In genomic region chr6:13839345-13840054, GRCm38 (mm10) we compare ENCODE assay signal across 8 mouse cellular contexts. TPM values are rescaled to one million over a fixed set of nuclear protein-coding genes. Genes with fewer than 3 reads are reported as not detected.
DNase-seq lines count a peak whose midpoint lies in the region; ATAC-seq and TF ChIP-seq lines count a peak whose summit lies in the region.

Gene Gpr85 (minus strand): TSS chr6:13839942.

- H3K9ac ChIP-seq in forebrain, postnatal 0 days = peak within 1 kb of the TSS; percentile 100

- peak; percentile 11 for DNase-seq in lung, adult 2 months
- no peak for DNase-seq in lung, postnatal 10 days
- peak; percentile 77 for DNase-seq in brain, embryonic 14.5 days (ENCODE audit: low read depth)
- DNase-seq in forebrain, postnatal 0 days = peak; percentile 75
- peak; percentile 27 for DNase-seq in layer of hippocampus, adult 9-10 months (ENCODE audit: low spot score)
- DNase-seq in mesoderm, embryonic 11.5 days (ENCODE audit: low read depth, low spot score) = peak; percentile 25
- DNase-seq in urinary bladder, adult 2 months (ENCODE audit: low spot score) = no peak
- no peak for DNase-seq in gastrocnemius, postnatal 14 days

- ATAC-seq in forebrain, postnatal 0 days = peak; percentile 52

- peak within 1 kb of the TSS; percentile 57 for H3K4me3 ChIP-seq in lung, adult 2 months (replicated peaks; ENCODE audit: extremely low read depth, low read depth, low read length)
- peak within 1 kb of the TSS; percentile 76 for H3K4me3 ChIP-seq in forebrain, postnatal 0 days (ENCODE audit: low read depth, low read length)

- H3K27me3 ChIP-seq in forebrain, postnatal 0 days (ENCODE audit: insufficient read depth, low read length) = no peaks in the 10 kb centered on the region

- no peaks in the 10 kb centered on the region for H3K36me3 ChIP-seq in forebrain, postnatal 0 days (ENCODE audit: insufficient read depth)

- intact Hi-C loops in gastrocnemius, postnatal 14 days (cut with DNase I; ENCODE audit: low total_unique reads) = no loop called here

- no peak for TF ChIP-seq CTCF in lung, adult 2 months (IDR thresholded peaks at IDR 0.05; ENCODE audit: insufficient read depth, low read length)
- no peak for TF ChIP-seq CTCF in brain, embryonic 14.5 days (IDR thresholded peaks at IDR 0.05; ENCODE audit: borderline replicate concordance, extremely low read depth, insufficient read depth, insufficient read length)
- no peak for TF ChIP-seq CTCF in forebrain, postnatal 0 days (IDR thresholded peaks at IDR 0.05; ENCODE audit: low read depth)

- H3K9me3 ChIP-seq in forebrain, postnatal 0 days (ENCODE audit: low read length) = no peaks in the 10 kb centered on the region

- H3K4me1 ChIP-seq in lung, adult 2 months (ENCODE audit: control insufficient read depth, insufficient read depth, low read length) = peaks cover 2% of the 10 kb centered on the region; the same call in 1 of the 2 replicates
- 0 out of 2 replicates have a peak, but pooled peaks cover 6% of the 10 kb centered on the region for H3K4me1 ChIP-seq in forebrain, postnatal 0 days (ENCODE audit: insufficient read depth)

- WGBS in lung, adult 2 months = 33% methylated on average over 18 of the region's 18 CpGs
- 24% methylated on average over 18 of the region's 18 CpGs for WGBS in forebrain, postnatal 0 days

- peak within 1 kb of the TSS; percentile 89 for H3K4me2 ChIP-seq in forebrain, postnatal 0 days (ENCODE audit: low read depth)

- peak within 1 kb of the TSS; percentile 100 for H3K27ac ChIP-seq in forebrain, postnatal 0 days (ENCODE audit: low read depth, low read length)

- no peak for TF ChIP-seq POLR2A in lung, adult 2 months (IDR thresholded peaks at IDR 0.05; ENCODE audit: borderline replicate concordance, extremely low read depth, low read depth, low read length)
- TF ChIP-seq POLR2A in brain, embryonic 14.5 days (IDR thresholded peaks at IDR 0.05; ENCODE audit: borderline replicate concordance, extremely low read depth, insufficient read depth, insufficient read length, poor library complexity, severe bottlenecking) = no peak

RNA-seq across cellular contexts. Expression of gene Gpr85, which starts in this region (rescaled TPM):
- polyA plus RNA-seq in lung, adult 2 months (2012; rRNA removed) = 0.22 and 0.35 TPM in 2 replicates
- 55.5 and 62.2 TPM in 2 replicates for polyA plus RNA-seq in brain, embryonic 14.5 days (2012; rRNA removed)
- total RNA-seq in forebrain, postnatal 0 days (2014; rRNA removed) = 156 and 167 TPM in 2 replicates
- polyA plus RNA-seq in forebrain, postnatal 0 days (2015; fragmentation: Nextera tagmentation; extraction: Ambion mirVana) = 140 and 159 TPM in 2 replicates
- 0.65 and 0.84 TPM in 2 replicates for polyA plus RNA-seq in urinary bladder, adult 2 months (2012; rRNA removed)
- under 1 TPM; 0.40 to 0.82 TPM for total RNA-seq in gastrocnemius, postnatal 14 days (2021)

Comparison
In these comparisons a context has a peak if more than half of its experiments do, and no peak if none do; other contexts are left out.
1. RNA of gene Gpr85 (total RNA-seq): 156 to 167 TPM in forebrain, postnatal 0 days; 0.40 to 0.82 TPM in gastrocnemius, postnatal 14 days; every median in the first group is over 10 times any median in the second.
2. RNA of gene Gpr85 (polyA plus RNA-seq): 140 to 159 TPM in forebrain, postnatal 0 days and 55.5 to 62.2 TPM in brain, embryonic 14.5 days; 0.65 to 0.84 TPM in urinary bladder, adult 2 months and 0.22 to 0.35 TPM in lung, adult 2 months; every median in the first group is over 10 times any median in the second.
3. Peak in DNase-seq and H3K4me3 ChIP-seq in lung, adult 2 months; RNA of the gene not detected or under 1 TPM.
4. DNase-seq: peak in brain, embryonic 14.5 days (single experiment), forebrain, postnatal 0 days (single experiment), layer of hippocampus, adult 9-10 months (single experiment) and mesoderm, embryonic 11.5 days (single experiment); none in lung, postnatal 10 days (single experiment), urinary bladder, adult 2 months (single experiment) and gastrocnemius, postnatal 14 days (single experiment).